Mouse (Mus musculus) stomach, postnatal 0 days (tissue): ENCODE data around the gene Sdk2. TPM values are rescaled to one million over a fixed set of nuclear protein-coding genes. Genes with fewer than 3 reads are reported as not detected.

Source experiments
- ATAC-seq: fragments of 200-750 bp; cut with Nextera tagmentation; 2 replicates; pipeline ENCODE4 v1.8.0; 2017; ENCODE audit not compliant: low FRiP score, low TSS enrichment
- DNase-seq: peaks from one replicate; pipeline ENCODE4 v3.0.0-alpha.2; 2016; ENCODE audit warnings: low spot score
- H3K27ac ChIP-seq: fragments of 300-500 bp; sonication (generic); replicated peaks from 2 replicates; pipeline ENCODE4 v1.5.1; 2014; ENCODE audit warnings: mild to moderate bottlenecking, control low read depth
- H3K27me3 ChIP-seq: fragments of 300-500 bp; sonication (generic); 2 replicates; pipeline ENCODE4 v1.6.1; 2014; ENCODE audit warnings: low read length; ENCODE audit not compliant: control insufficient read depth, insufficient read depth
- H3K36me3 ChIP-seq: fragments of 300-500 bp; sonication (generic); 2 replicates; pipeline ENCODE4 v1.6.1; 2014; ENCODE audit warnings: low read length, mixed read lengths; ENCODE audit not compliant: control insufficient read depth, insufficient read depth
- H3K4me1 ChIP-seq: fragments of 300-500 bp; sonication (generic); replicated peaks from 2 replicates; pipeline ENCODE4 v1.6.1; 2014; ENCODE audit warnings: antibody characterized with exemption; ENCODE audit not compliant: control insufficient read depth, insufficient read depth
- H3K4me2 ChIP-seq: fragments of 300-500 bp; sonication (generic); replicated peaks from 2 replicates; pipeline ENCODE4 v1.6.1; 2014; ENCODE audit warnings: low read depth, mild to moderate bottlenecking, control low read depth, moderate library complexity
- H3K4me3 ChIP-seq: fragments of 300-500 bp; sonication (generic); 2 replicates; pipeline ENCODE4 v1.5.1; 2014; ENCODE audit warnings: low read depth, low read length, control low read depth
- H3K9ac ChIP-seq: fragments of 300-500 bp; sonication (generic); 2 replicates; pipeline ENCODE4 v1.6.1; 2014; ENCODE audit warnings: mild to moderate bottlenecking, low read length, control low read depth, mixed read lengths
- H3K9me3 ChIP-seq: fragments of 300-500 bp; sonication (generic); 2 replicates; pipeline ENCODE4 v1.6.1; 2016; ENCODE audit warnings: low read length; ENCODE audit not compliant: control insufficient read depth
- CTCF ChIP-seq: IDR thresholded peaks from 2 replicates; pipeline ENCODE4 v1.5.1; 2016; ENCODE audit warnings: antibody characterized with exemption, low read depth, mild to moderate bottlenecking, moderate library complexity
- EP300 ChIP-seq: optimal IDR thresholded peaks from 2 replicates; pipeline ENCODE3; 2016; ENCODE audit warnings: antibody characterized with exemption
- WGBS: fragments of 180-500 bp; shearing (Covaris S2); extraction: QIAGEN DNeasy Blood & Tissue Kit; methylation state at CpG from one replicate; pipeline ENCODE4 v1.1.7; 2014; 5-methylcytosine and 5-hydroxymethylcytosine counted together
- polyA plus RNA-seq: library from polyadenylated mRNA; unstranded; fragments of >200 nt; fragmentation: Nextera tagmentation; extraction: Ambion mirVana; gene quantifications from 2 replicates; pipeline ENCODE4 v1.2.1, GENCODE M21; 2015

Gene Sdk2
- polyA plus RNA-seq, 1 experiment from 2014 or later: 0.45 TPM

- Histone ChIP-seq H3K4me3 (no peak overlapping the region), H3K36me3 (no peaks in the 10 kb centered on the region), H3K4me1 (no peaks in the 10 kb centered on the region), H3K27me3 (no peaks in the 10 kb centered on the region), H3K9ac (no peak overlapping the region), H3K9me3 (no peaks in the 10 kb centered on the region), H3K27ac (no peak overlapping the region), H3K4me2 (no peak overlapping the region)
- no peak for ATAC-seq
- TF ChIP-seq CTCF (no peak), EP300 (no peak)
- DNase-seq: no peak
- WGBS: 77% methylated on average over 4 of the region's 4 CpGs
Observed at GRCm38 (mm10) chr11:113931701-113932100, 135.1 kb downstream of the Sdk2 start.

GRCm38 (mm10) chr11:113930112-113930511 is 136.7 kb downstream of the Sdk2 start:
- H3K36me3 ChIP-seq: no peaks in the 10 kb centered on the region
- H3K4me3 ChIP-seq: no peak overlapping the region
- no peak overlapping the region for H3K4me2 ChIP-seq
- H3K27ac ChIP-seq: no peak overlapping the region
- no peaks in the 10 kb centered on the region for H3K4me1 ChIP-seq
- H3K9me3 ChIP-seq: no peaks in the 10 kb centered on the region
- no peak for TF ChIP-seq CTCF
- TF ChIP-seq EP300: no peak
- ATAC-seq: no peak
- H3K9ac ChIP-seq: no peak overlapping the region
- no peaks in the 10 kb centered on the region for H3K27me3 ChIP-seq
- no peak for DNase-seq
- WGBS: 88% methylated on average over 11 of the region's 11 CpGs

- no peaks in the 10 kb centered on the region for H3K4me1 ChIP-seq
- WGBS: 81% methylated on average over 2 of the region's 2 CpGs
- no peak for ATAC-seq
Observed at GRCm38 (mm10) chr11:113928831-113929230, 138.0 kb downstream of the Sdk2 start.

GRCm38 (mm10) chr11:113928291-113928690 is 138.6 kb downstream of the Sdk2 start:
- WGBS: 62% methylated on average over 9 of the region's 9 CpGs

More at GRCm38 (mm10) chr11:113928831-113929230, 138.0 kb downstream of the Sdk2 start:
- H3K9me3 ChIP-seq: no peaks in the 10 kb centered on the region
- TF ChIP-seq CTCF (no peak), EP300 (no peak)
- no peak overlapping the region for H3K4me2 ChIP-seq
- H3K36me3 ChIP-seq: no peaks in the 10 kb centered on the region
- no peak overlapping the region for H3K9ac ChIP-seq
- no peak overlapping the region for H3K27ac ChIP-seq
- H3K4me3 ChIP-seq: no peak overlapping the region
- no peaks in the 10 kb centered on the region for H3K27me3 ChIP-seq
- DNase-seq: no peak

GRCm38 (mm10) chr11:113927826-113928225 is 139.0 kb downstream of the Sdk2 start:
- H3K4me3 ChIP-seq: no peak overlapping the region
- H3K27me3 ChIP-seq: no peaks in the 10 kb centered on the region
- no peak overlapping the region for H3K27ac ChIP-seq
- 57% methylated on average over 3 of the region's 3 CpGs for whole genome bisulfite sequencing
- DNase-seq (no peak), ATAC-seq (no peak)
- H3K4me2 ChIP-seq: no peak overlapping the region
- no peaks in the 10 kb centered on the region for H3K4me1 ChIP-seq
- TF ChIP-seq EP300: no peak
- no peak for TF ChIP-seq CTCF
- no peaks in the 10 kb centered on the region for H3K9me3 ChIP-seq
- no peak overlapping the region for H3K9ac ChIP-seq
- no peaks in the 10 kb centered on the region for H3K36me3 ChIP-seq

More at GRCm38 (mm10) chr11:113928291-113928690, 138.6 kb downstream of the Sdk2 start:
- Histone ChIP-seq H3K27ac (no peak overlapping the region), H3K4me3 (no peak overlapping the region), H3K4me1 (no peaks in the 10 kb centered on the region), H3K36me3 (no peaks in the 10 kb centered on the region), H3K4me2 (no peak overlapping the region), H3K9me3 (no peaks in the 10 kb centered on the region), H3K27me3 (no peaks in the 10 kb centered on the region), H3K9ac (no peak overlapping the region)
- TF ChIP-seq CTCF (no peak), EP300 (no peak)
- no peak for DNase-seq
- peak; percentile 21; the same call in 1 of the 2 replicates for ATAC-seq

- H3K36me3 ChIP-seq: no peaks in the 10 kb centered on the region
- no peak for TF ChIP-seq CTCF
- TF ChIP-seq EP300: no peak
- no peaks in the 10 kb centered on the region for H3K4me1 ChIP-seq
- H3K4me2 ChIP-seq: no peak overlapping the region
- no peak for DNase-seq
- 59% methylated on average over 11 of the region's 11 CpGs for WGBS
- no peak for ATAC-seq
- no peaks in the 10 kb centered on the region for H3K27me3 ChIP-seq
- H3K9me3 ChIP-seq: no peaks in the 10 kb centered on the region
- no peak overlapping the region for H3K27ac ChIP-seq
- no peak overlapping the region for H3K9ac ChIP-seq
- H3K4me3 ChIP-seq: no peak overlapping the region
Observed at GRCm38 (mm10) chr11:113927231-113927630, 139.6 kb downstream of the Sdk2 start.
